Mouse (Mus musculus) brain, adult 2 months (tissue): ENCODE measurements around the gene Pip4k2a.

Experiments used
- DNase-seq: peaks from one replicate; pipeline ENCODE4 v3.0.0; 2011; ENCODE audit warnings: low read depth, low spot score

Pip4k2a gene

GRCm38 (mm10) chr2:18923806-18924595 lies 73.9 kb downstream of the Pip4k2a start:
- DNase-seq = peak; percentile 42

GRCm38 (mm10) chr2:18923098-18923649 lies 74.8 kb downstream of the Pip4k2a start:
- DNase-seq = no peak

GRCm38 (mm10) chr2:18921570-18922180 lies 76.3 kb downstream of the Pip4k2a start:
- DNase-seq = no peak

- DNase-seq = no peak
These were observed 77.5 kb downstream of the Pip4k2a start for GRCm38 (mm10) chr2:18920461-18920877.

- DNase-seq = no peak
These were observed 78.0 kb downstream of the Pip4k2a start for GRCm38 (mm10) chr2:18919797-18920354.

GRCm38 (mm10) chr2:18917838-18918237 lies 80.1 kb downstream of the Pip4k2a start:
- DNase-seq = no peak

- peak; percentile 33 for DNase-seq
These were observed 80.6 kb downstream of the Pip4k2a start for GRCm38 (mm10) chr2:18917380-18917750.

DNA sequence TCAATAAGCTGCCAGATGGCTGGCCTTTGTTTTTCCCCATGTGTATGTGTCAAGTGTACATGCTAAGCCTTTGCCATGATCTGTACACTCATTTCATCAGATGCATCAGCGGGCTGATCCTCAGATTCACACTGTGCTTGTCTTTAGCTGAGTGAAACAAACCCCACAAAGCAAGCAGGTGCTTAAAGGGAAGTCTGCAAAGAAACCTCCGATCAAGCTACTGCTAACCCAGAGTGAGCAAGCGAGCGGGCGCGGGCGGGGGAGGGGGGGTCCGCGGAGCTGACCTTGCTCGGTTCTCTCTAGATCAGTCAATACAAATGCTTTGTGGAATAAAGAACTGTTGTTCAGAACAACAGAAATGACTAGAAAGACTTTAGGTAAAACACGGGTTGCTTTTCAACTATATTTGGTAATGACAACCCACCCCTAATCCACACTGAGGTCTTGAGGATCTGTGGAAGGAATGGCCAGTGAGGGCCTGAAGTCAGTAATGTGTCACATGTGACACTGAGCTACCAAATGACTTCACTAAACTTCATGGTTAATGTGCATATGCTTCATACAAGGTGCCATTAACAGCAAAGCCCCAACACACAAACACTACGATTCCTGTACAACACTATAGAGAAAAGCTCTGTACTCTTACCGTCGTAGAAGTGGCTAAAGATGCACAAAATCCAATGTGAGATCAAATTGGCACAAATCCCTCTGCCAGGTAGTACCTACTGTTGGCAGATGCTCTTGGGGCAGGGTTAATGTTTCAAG lies 81.1 kb downstream of the Pip4k2a start:
- DNase-seq = no peak

GRCm38 (mm10) chr2:18916042-18916407 lies 81.9 kb downstream of the Pip4k2a start:
- DNase-seq = no peak

DNA sequence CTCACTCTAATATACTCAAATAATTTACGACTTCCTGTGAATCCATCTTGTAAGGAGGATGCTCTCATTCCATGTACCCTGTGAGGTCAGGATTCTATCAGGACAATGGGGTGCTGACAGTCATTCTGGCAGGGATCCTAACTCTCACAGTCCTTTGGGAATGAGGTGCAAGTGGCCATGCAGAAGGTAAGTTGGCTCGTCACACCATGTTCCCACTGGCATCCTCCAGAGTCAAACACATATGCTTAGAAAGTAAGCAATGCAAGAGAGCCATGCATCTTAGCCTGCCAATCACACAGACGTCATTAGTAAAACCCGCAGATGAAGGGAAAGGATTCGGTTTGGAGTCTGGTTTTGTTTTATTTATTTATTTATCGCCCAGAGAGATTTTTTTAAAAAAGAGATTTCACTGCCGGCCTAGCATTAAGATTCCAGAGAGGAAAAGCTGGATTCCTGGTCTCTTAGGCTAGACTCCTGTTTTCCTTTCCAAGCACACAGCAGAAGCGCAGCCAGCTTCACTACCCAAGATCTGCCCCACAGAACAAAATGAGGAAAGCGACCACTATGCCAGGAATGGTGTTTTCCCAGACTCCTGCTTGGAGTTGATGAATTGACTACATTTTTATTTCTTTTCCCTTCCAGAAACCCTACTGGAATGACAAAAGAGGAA lies 82.4 kb downstream of the Pip4k2a start:
- no peak for DNase-seq

DNA sequence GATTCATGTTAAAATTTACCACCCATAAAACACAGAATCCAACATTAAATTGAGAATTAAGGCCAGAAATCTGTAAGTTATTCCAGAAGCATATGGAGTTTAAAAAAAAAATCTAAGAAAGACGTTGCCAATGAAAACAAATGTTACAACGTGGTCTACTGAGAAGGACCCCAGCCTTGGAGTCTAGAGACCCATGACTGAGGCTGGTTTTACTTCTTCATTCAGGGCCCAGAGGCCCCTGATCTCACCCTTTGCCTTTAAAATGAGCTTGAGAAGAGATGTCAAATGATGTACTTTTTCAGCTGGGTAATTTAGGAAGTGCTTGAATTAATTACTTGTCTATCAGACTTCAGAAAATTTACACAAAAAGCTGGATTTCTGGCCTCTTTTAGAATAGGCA lies 83.2 kb downstream of the Pip4k2a start:
- no peak for DNase-seq

DNA sequence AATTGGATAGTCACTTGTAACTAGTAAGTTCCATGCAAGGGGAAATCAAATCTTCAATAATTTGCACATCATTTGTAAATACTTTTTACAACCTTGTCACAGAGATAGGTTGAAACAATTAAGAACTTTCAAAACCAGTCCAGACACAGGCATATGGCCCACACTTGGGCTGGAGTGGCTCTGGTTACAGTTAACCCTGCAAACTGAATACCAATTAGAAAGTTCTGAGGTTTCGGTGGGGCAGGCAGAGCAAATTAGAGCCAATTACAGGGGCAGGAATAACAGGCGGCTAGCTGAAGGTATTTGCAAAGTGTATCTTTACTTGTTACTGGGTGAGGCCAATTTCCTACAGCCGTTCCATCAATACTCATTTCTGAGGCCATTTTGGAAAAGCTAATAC lies 84.3 kb downstream of the Pip4k2a start:
- no peak for DNase-seq

DNA sequence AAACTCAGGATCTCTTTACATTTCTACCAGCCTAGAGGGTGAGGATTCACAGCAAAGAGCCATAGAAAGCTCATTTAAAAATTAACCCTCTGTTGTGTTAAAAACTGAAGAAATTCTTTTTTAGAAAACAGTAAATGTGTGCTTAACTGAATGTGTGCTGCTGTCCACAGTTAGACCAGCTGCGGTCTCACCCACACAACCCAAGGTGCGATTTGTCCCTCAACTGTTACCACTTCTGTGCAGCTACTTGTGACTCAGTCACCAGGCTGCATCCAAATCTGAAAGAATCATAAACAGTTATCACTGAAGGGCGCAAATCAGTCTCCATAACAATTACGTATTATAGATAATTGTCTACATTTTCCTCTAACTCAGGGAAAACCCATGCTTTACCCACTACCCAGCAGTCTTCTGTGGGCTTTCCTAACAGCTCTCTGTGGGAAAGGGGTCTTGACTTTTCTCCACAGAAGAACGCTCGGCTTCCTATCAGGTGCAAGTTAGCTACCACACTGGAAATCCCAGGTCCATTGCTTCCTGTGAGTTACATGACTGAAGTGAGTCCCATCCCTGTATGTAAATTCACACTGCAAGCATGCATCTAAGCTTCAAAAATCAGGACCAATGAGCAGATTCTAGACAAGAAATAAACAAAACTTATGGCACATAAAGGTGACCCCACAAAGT lies 86.5 kb downstream of the Pip4k2a start:
- DNase-seq = peak; percentile 56

GRCm38 (mm10) chr2:18910209-18910608 lies 87.7 kb downstream of the Pip4k2a start:
- no peak for DNase-seq

- DNase-seq = no peak
These were observed 88.2 kb downstream of the Pip4k2a start for GRCm38 (mm10) chr2:18909713-18910112.

DNA sequence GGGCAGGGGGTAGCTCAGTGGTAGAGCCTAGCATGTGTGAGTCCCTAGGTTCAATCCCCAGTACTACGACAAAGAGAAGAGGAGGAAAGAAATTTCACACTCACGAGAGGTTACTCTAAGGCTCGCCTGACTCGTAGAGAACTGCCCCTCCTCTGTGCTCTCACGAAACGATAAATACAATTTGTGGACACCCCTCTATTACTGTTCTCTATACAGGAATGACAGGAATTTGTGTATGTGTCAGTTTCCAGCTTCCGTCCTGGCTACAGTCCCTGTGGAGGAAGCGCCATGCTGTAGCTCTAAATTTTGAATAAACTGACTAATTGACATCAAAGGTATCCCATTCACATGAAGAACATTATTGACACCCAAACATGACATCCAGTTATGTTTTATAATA lies 90.7 kb downstream of the Pip4k2a start:
- DNase-seq = no peak

- DNase-seq = peak; percentile 72
These were observed 91.4 kb downstream of the Pip4k2a start for GRCm38 (mm10) chr2:18906421-18907084.

DNA sequence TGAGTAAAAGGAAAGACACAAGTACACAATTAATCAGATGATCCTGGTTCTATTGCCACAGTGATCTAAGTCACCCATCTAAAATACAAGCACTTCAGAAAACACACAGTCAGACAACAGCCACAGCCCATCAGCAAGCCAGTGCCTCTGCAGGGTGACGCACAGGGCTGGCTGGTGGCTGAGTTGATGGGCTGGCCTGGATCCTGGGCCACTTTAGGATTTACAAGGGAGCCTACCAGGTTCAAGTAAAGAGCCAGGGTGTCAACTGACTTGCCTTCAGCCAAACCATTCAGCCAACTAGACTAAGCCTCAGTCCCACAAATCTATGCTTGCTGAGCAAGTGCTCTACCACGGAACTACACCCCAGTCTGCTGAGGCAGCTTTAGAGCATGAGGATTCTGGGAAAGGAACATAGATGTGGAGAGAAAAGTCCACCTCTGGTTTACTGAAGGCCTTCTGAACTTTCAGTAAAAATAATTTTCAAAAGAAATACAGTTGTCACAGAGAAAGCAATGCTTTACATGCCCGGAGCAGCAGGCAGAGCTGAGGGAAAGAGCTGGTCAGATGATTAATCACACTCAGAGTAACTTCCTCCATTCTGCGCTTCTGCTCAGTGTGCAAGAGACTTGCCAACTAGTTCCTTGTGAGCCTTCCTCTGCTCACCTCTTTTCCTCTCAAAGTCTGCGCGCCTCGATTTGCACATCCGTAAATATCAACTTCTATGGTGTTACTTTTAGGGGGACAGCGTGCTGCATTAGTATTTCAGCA lies 94.4 kb downstream of the Pip4k2a start:
- DNase-seq = no peak

DNA sequence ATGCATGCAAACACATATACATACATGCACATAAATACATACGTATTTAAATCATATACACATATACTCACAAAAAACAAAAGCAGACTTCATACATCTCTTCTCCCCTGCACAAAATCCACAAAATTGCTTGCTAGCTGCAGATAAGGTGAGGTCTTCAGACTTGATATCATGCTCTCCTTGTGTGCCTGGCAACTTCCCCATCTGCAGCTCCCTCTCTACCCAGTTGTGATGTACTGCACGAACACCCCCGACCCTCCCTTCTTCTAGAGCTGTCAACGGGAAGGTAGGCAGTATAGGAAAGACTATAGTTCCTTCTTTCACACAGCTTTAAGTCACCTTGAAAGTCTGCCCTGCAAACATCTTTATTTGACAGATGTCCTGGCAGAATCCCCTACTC lies 96.8 kb downstream of the Pip4k2a start:
- DNase-seq = no peak

DNA sequence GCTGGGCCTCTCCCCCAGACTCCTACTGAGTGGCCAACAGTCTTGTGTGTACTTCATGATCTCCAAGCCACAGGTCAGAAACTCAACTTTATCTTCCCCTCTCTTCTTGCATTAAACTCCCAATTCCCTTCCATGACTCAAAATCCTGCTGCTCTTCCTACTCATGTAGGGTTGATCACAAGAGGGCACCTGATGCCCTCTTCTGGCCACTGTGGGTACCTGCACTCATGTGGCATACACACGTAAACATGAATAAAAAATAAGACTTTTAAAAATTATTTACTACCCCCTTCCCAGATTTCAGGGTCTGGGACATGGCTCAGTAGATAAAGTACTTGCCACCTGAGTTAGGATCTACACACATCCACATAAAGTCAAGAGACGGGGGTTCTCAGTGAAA lies 97.3 kb downstream of the Pip4k2a start:
- no peak for DNase-seq
